Comparison of ENCODE assay signal across 8 mouse cellular contexts in the genomic region with DNA sequence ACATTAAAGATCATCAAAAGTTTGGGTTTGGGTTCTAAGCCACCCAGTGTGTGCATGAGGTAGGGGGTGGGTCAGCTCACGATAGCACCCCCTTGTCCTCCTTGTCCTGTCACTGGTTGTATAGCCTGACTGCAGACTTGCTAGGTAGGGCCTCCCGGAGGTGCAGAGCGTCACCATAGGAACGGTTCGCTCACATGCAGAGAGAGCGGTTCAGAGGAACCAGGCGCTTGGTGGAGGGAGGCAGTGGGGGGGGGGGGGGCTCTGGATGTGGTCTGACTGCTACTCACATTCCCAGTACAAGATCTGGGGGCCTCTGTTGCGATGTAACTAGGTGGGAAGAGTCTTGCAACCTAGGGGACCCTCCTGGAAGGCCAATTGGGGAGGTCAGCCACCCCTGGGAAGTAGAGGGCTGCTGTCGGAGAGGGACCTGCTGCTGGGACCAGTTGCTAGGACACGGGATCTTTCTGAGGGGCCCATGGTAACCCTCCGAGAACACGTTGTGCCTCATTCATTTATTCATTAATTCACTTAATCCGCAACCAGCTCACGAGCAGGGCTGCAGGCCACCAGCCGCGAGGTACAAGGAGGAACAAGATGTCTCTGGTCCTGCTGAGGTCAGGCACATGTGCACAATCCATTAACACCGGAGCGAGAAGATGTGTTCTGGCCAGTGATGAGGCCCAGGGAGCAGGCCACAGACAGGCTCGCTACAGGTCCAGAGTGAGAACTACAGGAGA. TPM values are rescaled to one million over a fixed set of nuclear protein-coding genes. Genes with fewer than 3 reads are reported as not detected.
DNase-seq lines count a peak whose midpoint lies in the region; ATAC-seq lines count a peak whose summit lies in the region.

No protein-coding gene starts in this region.

- 8% methylated on average over 19 of the region's 19 CpGs for WGBS in embryonic facial prominence, embryonic 10.5 days
- 7% methylated on average over 19 of the region's 19 CpGs for WGBS in hindbrain, embryonic 11.5 days
- 17% methylated on average over 19 of the region's 19 CpGs for WGBS in stomach, embryonic 14.5 days

- DNase-seq in layer of hippocampus, postnatal 36 days = peak; percentile 29 to 30
- DNase-seq in layer of hippocampus, adult 11-12 months (ENCODE audit: low spot score) = no peak
- peak; percentile 74 for DNase-seq in embryonic facial prominence, embryonic 10.5 days (ENCODE audit: low spot score)
- peak; percentile 81 for DNase-seq in hindbrain, embryonic 11.5 days (ENCODE audit: low spot score)
- DNase-seq in gastrocnemius, postnatal 25 days = no peak
- DNase-seq in adipocyte (ENCODE audit: low spot score) = no peak

- peak; percentile 79 for ATAC-seq in hindbrain, embryonic 11.5 days (ENCODE audit: low FRiP score)
- ATAC-seq in stomach, embryonic 14.5 days (ENCODE audit: insufficient number of reproducible peaks, insufficient read depth, low FRiP score, low read depth) = no peak; the same call in 1 of the 2 replicates

- H3K27me3 ChIP-seq in embryonic facial prominence, embryonic 10.5 days (replicated peaks; ENCODE audit: low read depth, poor library complexity, severe bottlenecking) = peaks cover 93% of the 10 kb centered on the region
- peaks cover 48% of the 10 kb centered on the region for H3K27me3 ChIP-seq in hindbrain, embryonic 11.5 days (ENCODE audit: control insufficient read depth, insufficient read depth, low read length)
- peaks cover 53% of the 10 kb centered on the region for H3K27me3 ChIP-seq in megakaryocyte, embryonic 14.5 days (replicated peaks)
- no peaks in the 10 kb centered on the region for H3K27me3 ChIP-seq in stomach, embryonic 14.5 days (ENCODE audit: control insufficient read depth, insufficient read depth, low read length)

- peaks cover 90% of the 10 kb centered on the region for H3K4me1 ChIP-seq in embryonic facial prominence, embryonic 10.5 days
- H3K4me1 ChIP-seq in hindbrain, embryonic 11.5 days (replicated peaks; ENCODE audit: control insufficient read depth, insufficient read depth, low read length) = peaks cover 16% of the 10 kb centered on the region
- H3K4me1 ChIP-seq in megakaryocyte, embryonic 14.5 days = peaks cover 65% of the 10 kb centered on the region
- H3K4me1 ChIP-seq in stomach, embryonic 14.5 days (ENCODE audit: control insufficient read depth, insufficient read depth, low read length) = peaks cover 61% of the 10 kb centered on the region

- H3K9ac ChIP-seq in hindbrain, embryonic 11.5 days (ENCODE audit: low read depth, low read length) = no peak overlapping the region
- H3K9ac ChIP-seq in stomach, embryonic 14.5 days (replicated peaks; ENCODE audit: low read depth, low read length) = no peak overlapping the region

- peak overlapping the region; percentile 23 for H3K4me3 ChIP-seq in embryonic facial prominence, embryonic 10.5 days
- no peak overlapping the region for H3K4me3 ChIP-seq in hindbrain, embryonic 11.5 days (ENCODE audit: low read depth, low read length)
- H3K4me3 ChIP-seq in megakaryocyte, embryonic 14.5 days (replicated peaks) = peak overlapping the region; percentile 86
- H3K4me3 ChIP-seq in stomach, embryonic 14.5 days (ENCODE audit: low read depth, low read length) = no peak overlapping the region

- peak overlapping the region; percentile 1 for H3K4me2 ChIP-seq in hindbrain, embryonic 11.5 days (replicated peaks; ENCODE audit: low read depth, low read length)
- H3K4me2 ChIP-seq in stomach, embryonic 14.5 days (replicated peaks; ENCODE audit: low read depth, low read length) = 0 out of 2 replicates have a peak overlapping the region, but pooled peaks have one; percentile 2

- H3K9me3 ChIP-seq in embryonic facial prominence, embryonic 10.5 days = no peaks in the 10 kb centered on the region
- H3K9me3 ChIP-seq in hindbrain, embryonic 11.5 days (ENCODE audit: control insufficient read depth, low read length) = no peaks in the 10 kb centered on the region
- no peaks in the 10 kb centered on the region for H3K9me3 ChIP-seq in megakaryocyte, embryonic 14.5 days
- H3K9me3 ChIP-seq in stomach, embryonic 14.5 days (ENCODE audit: control insufficient read depth, low read depth, low read length) = no peaks in the 10 kb centered on the region

- H3K27ac ChIP-seq in embryonic facial prominence, embryonic 10.5 days (replicated peaks) = peak overlapping the region; percentile 80
- H3K27ac ChIP-seq in hindbrain, embryonic 11.5 days (ENCODE audit: low read depth, low read length) = peak overlapping the region; percentile 25; the same call in 1 of the 2 replicates
- peak overlapping the region; percentile 55; the same call in 1 of the 2 replicates for H3K27ac ChIP-seq in stomach, embryonic 14.5 days (ENCODE audit: low read length)

- H3K36me3 ChIP-seq in embryonic facial prominence, embryonic 10.5 days (replicated peaks) = no peaks in the 10 kb centered on the region
- H3K36me3 ChIP-seq in hindbrain, embryonic 11.5 days (ENCODE audit: control insufficient read depth, insufficient read depth, low read length) = no peaks in the 10 kb centered on the region
- no peaks in the 10 kb centered on the region for H3K36me3 ChIP-seq in megakaryocyte, embryonic 14.5 days (replicated peaks; ENCODE audit: low read length)
- H3K36me3 ChIP-seq in stomach, embryonic 14.5 days (ENCODE audit: control insufficient read depth, insufficient read depth, low read length) = no peaks in the 10 kb centered on the region

RNA-seq across cellular contexts. Expression of gene Dlk1, which starts 7.0 kb away (rescaled TPM):
- 1 to 10 TPM; 3.5 to 5.5 TPM for total RNA-seq in layer of hippocampus, postnatal 36 days (2021)
- polyA plus RNA-seq in embryonic facial prominence, embryonic 10.5 days (2016; fragmentation: Nextera tagmentation; extraction: Ambion mirVana) = 287 and 291 TPM in 2 replicates
- polyA plus RNA-seq in hindbrain, embryonic 11.5 days (2014; fragmentation: Nextera tagmentation; extraction: Ambion mirVana) = 77.7 and 84.4 TPM in 2 replicates
- 67.8 and 96.3 TPM in 2 replicates for polyA plus RNA-seq in megakaryocyte, embryonic 14.5 days (2012; ENCODE audit: insufficient read depth, low replicate concordance)
- 477 and 553 TPM in 2 replicates for polyA plus RNA-seq in stomach, embryonic 14.5 days (2014; fragmentation: Nextera tagmentation; extraction: Ambion mirVana)
- total RNA-seq in gastrocnemius, postnatal 25 days (2021) = 10 to 100 TPM in 1 of 2 experiments, 1 to 10 TPM in 1; 9.4 to 12.8 TPM

Comparison
In these comparisons a context has a peak if more than half of its experiments do, and no peak if none do; other contexts are left out.
1. DNase-seq: peak in layer of hippocampus, postnatal 36 days (2 of 2), embryonic facial prominence, embryonic 10.5 days (single experiment) and hindbrain, embryonic 11.5 days (single experiment); none in layer of hippocampus, adult 11-12 months (single experiment), gastrocnemius, postnatal 25 days (single experiment) and adipocyte (single experiment).
2. H3K27ac ChIP-seq: peak in every context shown above with its lines; median percentile 80 in embryonic facial prominence, embryonic 10.5 days; 55 in stomach, embryonic 14.5 days; 25 in hindbrain, embryonic 11.5 days.
3. H3K4me3 ChIP-seq: peak in embryonic facial prominence, embryonic 10.5 days (single experiment) and megakaryocyte, embryonic 14.5 days (single experiment); none in hindbrain, embryonic 11.5 days (single experiment) and stomach, embryonic 14.5 days (single experiment).